Mouse (Mus musculus): ENCODE measurements around the gene Selenoh.

Gene Selenoh

DNA sequence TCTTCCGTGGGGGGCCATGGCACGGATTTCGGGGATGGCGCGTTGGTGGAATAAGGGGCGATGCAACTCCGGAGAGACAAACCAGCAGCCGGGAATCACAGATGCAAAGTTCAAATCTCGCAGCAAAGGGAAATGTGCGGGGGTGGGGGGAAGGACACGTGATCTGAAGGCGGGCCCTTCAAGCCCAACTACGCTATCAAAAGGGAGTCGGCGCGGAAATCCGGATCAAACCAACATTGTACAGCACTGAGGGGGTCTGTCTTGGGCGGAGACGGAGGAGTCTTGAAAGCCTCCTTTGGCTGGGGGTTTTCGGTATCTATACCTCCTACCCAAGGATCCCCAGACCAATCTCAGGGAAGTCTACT lies at the start of gene Selenoh:
Gene Selenoh, minus strand, starts transcription at position 202 of the 365 bp plus-strand sequence.
- peak; percentile 68 to 83 for DNase-seq (ENCODE audit: low spot score in 2 of 2)

DNA sequence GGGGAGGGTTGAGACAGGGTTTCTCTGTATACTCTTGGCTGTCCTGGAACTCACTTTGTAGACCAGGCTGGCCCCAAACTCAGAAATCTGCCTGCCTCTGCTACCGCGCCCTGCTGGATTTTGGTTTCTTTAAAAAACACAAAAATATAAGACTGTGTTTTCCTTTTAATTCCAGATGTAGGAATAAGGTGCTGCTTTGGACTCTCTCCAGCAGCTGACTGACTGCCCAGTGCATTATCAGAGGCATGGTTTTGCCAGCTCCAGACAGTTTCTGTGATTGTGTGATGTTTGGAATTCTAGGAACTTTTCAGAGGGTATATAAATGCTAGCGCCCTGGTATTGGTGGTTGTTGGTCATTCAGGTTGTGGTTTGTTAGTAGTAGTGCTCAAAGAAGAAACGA lies 46.8 kb upstream of the Selenoh start:
- DNase-seq (ENCODE audit: low spot score in 2 of 2) = no peak

GRCm38 (mm10) chr2:84716423-84717355 lies 46.1 kb upstream of the Selenoh start:
- DNase-seq (ENCODE audit: low spot score in 2 of 2) = no peak

- DNase-seq (ENCODE audit: low spot score in 2 of 2) = peak; percentile 46 to 59
Observed at GRCm38 (mm10) chr2:84715562-84716361, 45.2 kb upstream of the Selenoh start.

- DNase-seq (ENCODE audit: low spot score in 2 of 2) = peak; percentile 96 to 97
Observed at GRCm38 (mm10) chr2:84714811-84715561, 44.4 kb upstream of the Selenoh start, which contains the start of gene Zdhhc5. Gene Zdhhc5 (minus strand): TSS chr2:84715180.

DNA sequence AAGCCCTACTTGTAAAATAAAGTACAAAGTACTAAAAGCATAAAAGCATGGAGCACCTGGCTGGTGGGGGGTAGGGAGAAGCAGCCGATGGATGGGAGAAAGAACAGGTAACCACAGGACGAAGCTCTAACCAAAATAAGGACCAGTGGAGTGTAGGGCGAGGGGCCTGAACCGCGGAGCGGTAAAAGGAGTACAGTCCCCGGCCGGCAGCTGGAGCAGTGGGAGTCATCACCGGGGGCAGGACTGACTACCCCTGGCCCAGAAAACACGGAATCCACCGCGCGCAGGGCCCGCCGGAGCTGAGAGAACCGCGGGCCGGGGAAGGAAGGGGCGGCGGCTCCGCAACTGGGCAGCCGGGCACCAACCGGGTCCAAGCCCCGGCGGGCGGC lies 43.8 kb upstream of the Selenoh start:
- no peak for DNase-seq (ENCODE audit: low spot score in 2 of 2)

DNA sequence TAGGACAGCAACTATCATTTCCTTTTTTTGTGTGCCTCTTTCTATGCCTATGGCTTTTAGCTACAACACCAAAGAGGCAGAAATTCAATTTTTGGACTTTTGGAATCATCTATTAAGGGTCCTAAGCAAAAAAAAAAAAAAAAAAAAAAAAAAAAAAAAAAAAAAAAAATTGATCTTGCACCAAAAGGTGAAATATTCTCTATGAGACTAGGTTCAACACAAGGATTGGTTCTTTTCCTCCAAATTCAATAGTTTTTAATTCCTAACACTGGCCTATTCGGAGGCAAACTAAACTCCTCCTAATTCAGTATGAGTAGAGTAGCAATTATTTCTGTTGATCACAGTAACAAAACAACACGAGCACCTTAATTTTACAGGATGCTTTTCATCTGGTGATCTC lies 41.3 kb upstream of the Selenoh start:
- no peak for DNase-seq (ENCODE audit: low spot score in 2 of 2)

GRCm38 (mm10) chr2:84707523-84707922 lies 37.0 kb upstream of the Selenoh start:
- DNase-seq (ENCODE audit: low spot score in 2 of 2) = no peak

DNA sequence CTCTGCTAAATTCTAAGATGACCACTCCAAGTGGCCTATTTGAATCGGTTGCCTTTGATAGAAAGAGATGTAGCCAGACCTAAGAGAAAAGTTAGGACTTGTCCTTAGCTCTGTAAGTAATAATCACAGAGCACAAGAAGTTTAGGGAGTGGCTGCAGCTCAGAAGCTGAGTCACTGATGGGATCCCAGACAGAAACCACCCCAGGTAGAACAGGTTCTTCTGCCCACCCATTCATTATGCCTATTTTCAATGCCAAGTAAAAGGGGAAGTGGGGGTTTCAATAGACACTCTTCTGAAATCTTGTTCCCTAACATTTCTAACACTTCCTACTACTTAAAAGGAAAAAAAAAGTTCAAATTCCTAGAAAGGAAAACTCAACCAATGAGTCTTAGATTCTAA lies 34.7 kb upstream of the Selenoh start:
- no peak for DNase-seq (ENCODE audit: low spot score in 2 of 2)

GRCm38 (mm10) chr2:84704329-84704728 lies 33.8 kb upstream of the Selenoh start:
- DNase-seq (ENCODE audit: low spot score in 2 of 2) = no peak

- no peak for DNase-seq (ENCODE audit: low spot score in 2 of 2)
Observed at GRCm38 (mm10) chr2:84703497-84703896, 32.9 kb upstream of the Selenoh start.

DNA sequence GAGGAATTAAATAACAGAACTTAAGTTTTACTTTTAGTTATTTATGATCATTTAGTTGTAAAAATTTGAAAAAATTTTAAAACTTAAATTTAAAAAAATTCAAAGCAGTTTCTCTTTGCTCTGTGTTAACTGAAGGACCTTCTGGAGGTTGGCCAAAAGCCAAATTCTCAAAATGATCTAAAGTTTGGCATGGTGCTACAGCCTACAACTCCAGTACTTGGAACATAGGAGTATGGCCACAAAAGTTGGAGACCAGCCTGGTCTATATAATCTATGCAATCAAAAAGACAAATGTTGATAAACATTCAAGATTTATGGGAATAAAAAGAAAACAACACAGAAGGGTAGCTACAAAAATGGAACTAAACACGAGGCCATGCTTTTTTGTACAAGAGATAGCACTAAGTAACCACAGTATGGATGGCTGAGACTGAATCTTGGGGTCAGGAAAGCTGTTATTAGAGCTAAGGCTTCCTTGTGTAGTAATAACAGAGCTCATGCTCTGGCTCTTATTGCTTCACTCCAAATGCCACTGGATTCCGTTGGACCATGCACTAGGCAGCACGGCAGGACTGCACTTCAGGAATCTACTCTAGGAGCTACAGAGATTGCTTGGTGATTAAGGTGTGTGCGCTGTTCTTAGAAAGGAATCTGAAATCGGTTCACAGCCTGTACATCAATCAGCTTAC lies 24.6 kb upstream of the Selenoh start:
- DNase-seq (ENCODE audit: low spot score in 2 of 2) = no peak

DNA sequence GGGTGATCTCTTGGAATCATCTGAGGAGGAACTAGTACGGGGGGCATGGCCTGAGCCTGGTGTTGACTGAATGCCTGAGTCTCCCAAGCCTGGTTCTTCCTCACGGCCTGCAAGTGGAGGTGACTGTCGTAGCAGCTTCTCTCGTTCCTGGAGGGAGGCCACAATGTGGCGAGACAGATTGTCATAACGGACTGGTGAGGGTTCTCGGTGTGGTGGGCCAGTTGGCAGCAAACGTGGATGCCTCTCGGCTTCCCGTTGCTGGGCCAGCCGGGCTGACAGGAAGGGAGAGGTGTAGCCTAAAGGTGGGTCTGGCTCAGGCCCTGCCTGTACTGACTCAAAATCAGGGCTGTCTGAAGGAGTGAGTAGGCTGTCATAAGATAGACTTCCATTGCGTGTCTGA lies 19.5 kb upstream of the Selenoh start:
- DNase-seq (ENCODE audit: low spot score in 2 of 2) = no peak

DNA sequence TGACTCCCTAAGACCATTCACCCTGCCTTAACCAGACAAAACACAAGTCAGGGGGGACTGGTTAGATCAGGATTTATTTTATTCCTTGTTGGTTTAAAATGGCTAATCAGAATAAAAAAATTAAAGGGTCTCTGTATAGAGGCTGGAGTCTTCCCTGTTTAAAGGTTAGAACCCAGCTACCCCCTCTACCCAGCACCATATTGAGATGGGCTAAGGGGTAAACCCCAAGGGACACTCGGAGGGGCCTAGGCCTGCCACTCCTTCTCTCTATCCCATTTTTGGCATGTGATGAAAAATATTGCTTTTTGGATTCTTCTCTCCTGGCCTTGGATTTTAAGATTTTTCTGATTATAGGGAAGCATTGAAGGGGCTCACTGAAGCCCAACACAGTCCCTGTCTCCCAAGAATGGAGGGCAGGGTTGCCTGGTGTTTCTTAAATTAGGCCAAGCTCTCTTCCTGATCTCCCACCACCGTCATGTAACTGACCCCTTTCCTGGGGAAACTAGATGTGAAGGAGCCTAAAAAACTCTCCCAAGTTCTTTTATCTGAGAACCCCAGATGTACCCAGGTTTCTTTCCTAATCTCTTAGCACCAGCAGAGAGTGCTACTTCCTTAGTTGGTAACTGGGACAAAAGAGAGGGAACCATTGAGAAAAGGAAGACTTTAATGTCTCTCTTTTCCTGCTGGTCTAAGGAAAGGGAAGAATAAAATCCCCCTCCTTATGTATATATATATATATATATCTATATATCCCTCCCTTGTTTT lies 17.7 kb upstream of the Selenoh start:
- no peak for DNase-seq (ENCODE audit: low spot score in 2 of 2)

DNA sequence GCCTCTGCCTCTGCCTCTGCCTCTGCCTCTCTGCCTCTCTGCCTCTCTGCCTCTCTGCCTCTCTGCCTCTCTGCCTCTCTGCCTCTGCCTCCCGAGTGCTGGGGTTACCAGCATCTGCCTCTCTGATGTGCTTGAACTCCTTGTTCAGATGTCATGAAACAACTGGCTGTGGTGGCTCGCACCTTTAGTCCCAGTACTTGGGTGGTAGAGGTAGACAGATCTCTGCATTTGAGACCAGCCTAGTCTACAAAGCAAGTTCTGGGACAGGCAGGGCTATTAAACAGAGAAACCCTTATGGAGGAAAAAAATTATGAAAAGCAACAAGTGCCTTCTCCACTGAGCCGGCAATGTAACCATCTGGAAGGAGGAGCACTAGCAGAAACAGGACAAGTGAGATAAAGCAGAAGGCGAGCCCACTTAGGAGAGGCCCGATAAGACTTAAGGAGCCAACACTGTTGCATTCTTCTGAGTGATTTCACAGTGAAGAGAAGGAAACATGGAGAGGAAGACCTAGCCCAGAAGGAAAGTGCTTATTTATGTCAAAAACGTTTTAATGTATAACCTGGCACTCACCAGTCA lies 12.1 kb upstream of the Selenoh start:
- no peak for DNase-seq (ENCODE audit: low spot score in 2 of 2)

GRCm38 (mm10) chr2:84679016-84679415 lies 8.4 kb upstream of the Selenoh start, which contains the start of gene Tmx2:
Gene Tmx2 (minus strand): TSS chr2:84679140.
- no peak for DNase-seq (ENCODE audit: low spot score in 2 of 2)

DNA sequence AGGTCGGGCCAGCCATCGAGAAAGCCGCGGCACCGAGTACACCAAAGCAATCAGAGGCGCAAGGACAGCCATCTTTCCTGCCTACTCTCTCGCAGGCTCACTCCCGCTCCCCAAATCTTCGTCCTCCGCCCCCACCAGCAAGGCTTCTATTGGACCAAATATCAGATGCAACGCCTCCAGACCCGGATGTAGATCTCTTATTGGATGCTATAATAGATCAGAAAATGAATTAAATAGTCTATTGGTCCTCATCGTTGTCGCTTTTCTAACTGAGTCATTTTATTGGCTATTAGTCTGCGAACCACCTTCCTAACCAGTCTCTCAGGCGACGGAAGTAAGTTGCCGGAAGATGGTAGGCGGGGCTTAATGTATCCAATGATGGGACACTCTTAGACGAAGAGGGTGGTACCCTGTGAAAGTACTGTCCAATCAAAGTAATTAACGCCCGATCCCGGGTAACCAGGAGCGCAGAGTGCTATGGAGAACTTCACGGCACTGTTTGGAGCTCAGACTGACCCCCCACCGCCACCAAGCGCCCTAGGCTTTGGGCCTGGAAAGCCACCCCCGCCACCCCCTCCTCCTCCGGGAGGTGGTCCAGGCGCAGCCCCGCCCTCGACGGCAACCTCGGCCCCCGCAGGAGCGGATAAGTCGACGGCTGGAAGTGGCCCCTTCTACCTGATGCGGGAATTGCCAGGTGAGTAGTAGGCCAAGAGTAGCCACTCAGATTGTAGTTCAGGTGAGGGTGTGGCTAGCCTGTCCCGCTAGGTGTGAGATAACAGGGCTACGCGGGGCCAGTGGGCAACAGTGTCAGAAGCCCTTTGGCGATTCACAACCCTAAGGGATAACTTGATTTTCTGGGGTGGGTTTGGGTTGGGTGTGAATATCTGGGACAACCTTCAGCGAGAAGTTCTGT lies 7.7 kb upstream of the Selenoh start, which contains the start of the genes Gm28635 and Med19:
Gene Gm28635, minus strand, starts transcription at position 74 of the 913 bp plus-strand sequence.
Gene Med19, plus strand, starts transcription at position 435 of the 913 bp plus-strand sequence.
- DNase-seq (ENCODE audit: low spot score in 2 of 2) = peak; percentile 72 to 88

- no peak for DNase-seq (ENCODE audit: low spot score in 2 of 2)
Observed at GRCm38 (mm10) chr2:84677270-84677967, 6.8 kb upstream of the Selenoh start.
